15 mouse cellular contexts compared by ENCODE assay signal in genomic region chr11:80238306-80238705, GRCm38 (mm10).
"Had no signal": no experiment of that assay in that cellular context is flagged by ENCODE, and none has a peak within 500 bp of the region (broad histone marks: within the 10 kb centered on the region; RNA-seq: fewer than 3 reads in every experiment).

No protein-coding gene starts in this region.

- H3K9me3 ChIP-seq: liver, embryonic 13.5 days had no signal

- H3K4me1 ChIP-seq: liver, embryonic 13.5 days had no signal

- DNase-seq: kidney, postnatal 25 days; layer of hippocampus, adult 9-11 months; liver, embryonic 13.5 days; lung, adult 2 months; lung, postnatal 14 days; lung, postnatal 4 days; midbrain, embryonic 14.5 days; right cerebral cortex, adult 18-20 months; right cerebral cortex, postnatal 14 days; right cerebral cortex, postnatal 4 days; thymus, adult 18-20 months; thymus, postnatal 36 days had no signal

- H3K27me3 ChIP-seq: liver, embryonic 13.5 days had no signal

- H3K4me3 ChIP-seq: layer of hippocampus, adult 2 months; liver, embryonic 13.5 days had no signal

- H3K27ac ChIP-seq: kidney, postnatal 0 days; layer of hippocampus, adult 2 months; liver, embryonic 13.5 days; stomach, postnatal 0 days had no signal
